Mouse (Mus musculus): ENCODE data around the gene Thoc2.
"Not testable (repeated sequence)": the region's sequence is repeated elsewhere in the genome, so short reads cannot be mapped to it uniquely, and the experiment has no call there.

Thoc2 gene

GRCm38 (mm10) chrX:41920574-41920973 lies at the start of gene Thoc2:
Gene Thoc2, minus strand, starts transcription at chrX:41920674.
- no peak for DNase-seq (ENCODE audit: extremely low read depth, insufficient read length, low spot score)

DNA sequence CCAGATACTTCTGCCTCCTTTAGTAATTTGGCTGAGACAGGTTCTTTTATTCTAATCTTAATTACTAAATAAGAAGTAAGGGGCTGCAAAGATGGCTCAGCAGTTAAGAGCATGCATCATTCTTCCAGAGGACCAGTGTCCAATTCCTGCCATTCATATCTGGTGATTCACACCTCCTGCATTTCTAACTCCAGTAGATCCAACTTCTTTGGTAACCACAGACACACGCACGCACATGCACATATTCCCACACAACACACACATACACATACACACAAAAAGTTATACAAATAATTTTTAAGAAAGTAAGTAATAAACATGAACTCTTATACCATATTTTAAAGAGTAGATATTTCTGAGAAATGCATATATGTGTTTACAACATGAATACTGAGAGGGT lies 49.6 kb upstream of the Thoc2 start:
- peak; percentile 40 for DNase-seq (ENCODE audit: extremely low read depth, insufficient read length, low spot score)

DNA sequence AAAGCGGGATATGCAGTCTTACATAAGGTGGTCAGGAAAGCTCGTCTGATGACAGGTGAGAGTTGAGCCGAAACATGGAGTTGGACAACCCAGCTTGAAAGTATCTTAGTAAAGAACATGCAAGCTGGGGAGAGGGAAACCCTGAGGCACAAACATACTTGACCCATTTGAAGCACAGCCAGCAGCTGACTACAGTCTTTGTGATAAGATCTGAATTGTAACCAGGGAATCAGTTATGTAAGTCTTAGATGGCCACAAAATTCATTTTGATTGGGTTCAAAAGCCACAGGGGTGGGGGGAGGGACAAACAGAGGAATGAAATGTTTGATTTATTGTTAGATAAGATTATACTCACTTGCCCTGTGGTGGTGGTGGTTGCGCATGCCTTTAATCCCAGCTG lies 48.9 kb upstream of the Thoc2 start:
- DNase-seq (ENCODE audit: extremely low read depth, insufficient read length, low spot score), result no peak

DNA sequence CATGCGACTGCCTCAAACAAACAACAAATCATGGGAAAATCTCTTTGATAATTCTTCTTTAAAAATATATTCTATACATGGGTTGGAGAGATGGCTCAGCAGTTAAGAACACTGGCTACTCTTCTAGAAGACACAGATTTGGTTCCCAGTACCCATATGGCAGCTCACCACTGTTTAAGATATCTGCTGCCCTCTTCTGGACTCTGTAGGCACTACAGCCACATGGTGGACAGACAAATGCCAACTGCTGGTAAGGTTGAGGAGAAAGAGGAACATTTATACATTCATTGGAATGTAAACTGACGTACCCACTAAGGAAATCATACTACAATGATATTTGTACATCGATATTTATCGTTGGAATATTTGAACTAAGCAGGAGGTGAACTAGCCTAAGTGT lies 36.7 kb upstream of the Thoc2 start:
- DNase-seq (ENCODE audit: extremely low read depth, insufficient read length, low spot score), result no peak

GRCm38 (mm10) chrX:41941840-41942239 lies 21.4 kb upstream of the Thoc2 start:
- DNase-seq (ENCODE audit: extremely low read depth, insufficient read length, low spot score), result no peak

GRCm38 (mm10) chrX:41931821-41932220 lies 11.3 kb upstream of the Thoc2 start:
- not testable (repeated sequence) for DNase-seq (ENCODE audit: extremely low read depth, insufficient read length, low spot score)

GRCm38 (mm10) chrX:41924708-41925107 lies 4.2 kb upstream of the Thoc2 start:
- DNase-seq (ENCODE audit: extremely low read depth, insufficient read length, low spot score), result peak; percentile 29

DNA sequence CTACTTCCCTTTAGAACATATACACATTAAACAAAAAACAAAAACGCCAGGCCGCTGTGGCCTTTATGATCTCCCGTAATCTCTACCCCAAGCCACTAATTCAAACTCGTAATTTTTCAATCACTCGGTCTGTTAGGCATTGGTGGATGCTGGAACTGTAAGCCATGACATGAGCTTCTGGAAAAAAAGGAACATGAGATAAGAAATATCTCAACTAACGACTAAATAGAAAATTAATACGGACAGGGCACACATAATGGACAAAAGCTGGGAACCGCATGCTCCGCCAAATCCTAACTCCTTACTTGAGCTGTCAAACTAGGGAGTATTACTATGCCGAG lies 8.4 kb downstream of the Thoc2 start:
- DNase-seq (ENCODE audit: extremely low read depth, insufficient read length, low spot score), result no peak

DNA sequence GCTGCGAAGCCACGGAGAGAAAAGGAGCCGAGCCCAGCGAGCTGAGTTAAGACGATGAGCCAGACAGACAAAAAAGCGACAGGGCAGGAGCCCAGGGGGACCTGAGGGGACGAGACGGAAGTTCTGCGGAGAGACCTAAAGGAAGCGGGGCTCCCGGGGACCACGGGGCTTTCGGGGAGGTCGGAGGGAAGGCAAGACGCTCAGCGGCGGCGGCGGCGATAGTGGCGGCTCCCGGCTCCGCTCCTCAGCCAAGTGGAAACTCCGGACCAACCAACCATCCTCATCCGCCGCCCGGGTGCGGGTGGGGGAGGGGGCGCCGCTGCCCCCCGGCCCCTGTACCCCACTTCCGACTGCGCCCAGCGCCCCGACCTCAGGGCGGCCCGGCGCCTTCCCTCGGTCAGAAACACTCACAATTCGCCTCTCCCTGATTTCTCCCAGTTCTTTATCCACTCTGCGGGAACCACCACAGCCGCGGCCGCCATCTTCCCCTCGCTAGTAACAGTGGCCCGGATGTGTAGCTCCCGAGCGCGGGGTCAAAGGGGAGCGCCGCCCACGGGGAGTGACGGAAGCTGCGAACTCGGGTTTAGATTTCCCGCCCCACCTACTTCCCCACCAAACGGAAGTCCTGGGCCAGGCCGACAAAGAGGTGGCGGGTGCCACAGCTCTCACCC lies 8.9 kb downstream of the Thoc2 start:
- DNase-seq (ENCODE audit: extremely low read depth, insufficient read length, low spot score), result peak; percentile 88

GRCm38 (mm10) chrX:41910981-41911380 lies 9.5 kb downstream of the Thoc2 start:
- DNase-seq (ENCODE audit: extremely low read depth, insufficient read length, low spot score), result peak; percentile 69

GRCm38 (mm10) chrX:41910471-41910870 lies 10.0 kb downstream of the Thoc2 start:
- DNase-seq (ENCODE audit: extremely low read depth, insufficient read length, low spot score), result no peak

GRCm38 (mm10) chrX:41884759-41885505 lies 35.5 kb downstream of the Thoc2 start:
- no peak for DNase-seq (ENCODE audit: extremely low read depth, insufficient read length, low spot score)

GRCm38 (mm10) chrX:41876581-41876980 lies 43.9 kb downstream of the Thoc2 start:
- DNase-seq (ENCODE audit: extremely low read depth, insufficient read length, low spot score), result no peak

GRCm38 (mm10) chrX:41837823-41838222 lies 82.7 kb downstream of the Thoc2 start:
- no peak for DNase-seq (ENCODE audit: extremely low read depth, insufficient read length, low spot score)

- DNase-seq (ENCODE audit: extremely low read depth, insufficient read length, low spot score), result no peak
Measured at GRCm38 (mm10) chrX:41805592-41805991, 114.9 kb downstream of the Thoc2 start.

GRCm38 (mm10) chrX:41793303-41793702 lies 127.2 kb downstream of the Thoc2 start:
- DNase-seq (ENCODE audit: extremely low read depth, insufficient read length, low spot score), result no peak

All from 3134 (cell line).